Mouse (Mus musculus) liver, embryonic 16.5 days (tissue): ENCODE results near the gene Gm10256. TPM values are rescaled to one million over a fixed set of nuclear protein-coding genes. Genes with fewer than 3 reads are reported as not detected.
"Not testable (repeated sequence)": the region's sequence is repeated elsewhere in the genome, so short reads cannot be mapped to it uniquely, and the experiment has no call there.

ENCODE experiments used
- ATAC-seq: fragments of 200-750 bp; cut with Nextera tagmentation; 2 replicates; pipeline ENCODE4 v1.8.0; 2017; ENCODE audit warnings: low read depth, mild to moderate bottlenecking, moderate number of reproducible peaks, moderate library complexity
- H3K27ac ChIP-seq: fragments of 300-500 bp; sonication (generic); 2 replicates; pipeline ENCODE4 v1.5.1; 2014; ENCODE audit warnings: mild to moderate bottlenecking, low read length
- H3K27me3 ChIP-seq: fragments of 300-500 bp; sonication (generic); 2 replicates; pipeline ENCODE4 v1.6.1; 2014; ENCODE audit warnings: low read depth, low read length, mixed read lengths; ENCODE audit not compliant: control insufficient read depth, insufficient read depth
- H3K36me3 ChIP-seq: fragments of 300-500 bp; sonication (generic); 2 replicates; pipeline ENCODE4 v1.6.1; 2014; ENCODE audit warnings: mild to moderate bottlenecking; ENCODE audit not compliant: control insufficient read depth, insufficient read depth
- H3K4me1 ChIP-seq: fragments of 300-500 bp; sonication (generic); 2 replicates; pipeline ENCODE4 v1.6.1; 2014; ENCODE audit warnings: low read depth, low read length, mixed read lengths; ENCODE audit not compliant: control insufficient read depth
- H3K4me2 ChIP-seq: fragments of 300-500 bp; sonication (generic); 2 replicates; pipeline ENCODE4 v1.6.1; 2014; ENCODE audit warnings: low read depth, low read length, mixed read lengths
- H3K4me3 ChIP-seq: fragments of 300-500 bp; sonication (generic); 2 replicates; pipeline ENCODE4 v1.5.1; 2014; ENCODE audit warnings: low read depth, mild to moderate bottlenecking, low read length
- H3K9ac ChIP-seq: fragments of 300-500 bp; sonication (generic); 2 replicates; pipeline ENCODE4 v1.6.1; 2014; ENCODE audit warnings: low read depth, low read length
- H3K9me3 ChIP-seq: fragments of 300-500 bp; sonication (generic); replicated peaks from 2 replicates; pipeline ENCODE4 v1.6.1; 2016; ENCODE audit warnings: low read length; ENCODE audit not compliant: control insufficient read depth
- WGBS: fragments of 180-500 bp; shearing (Covaris S2); extraction: QIAGEN DNeasy Blood & Tissue Kit; methylation state at CpG from one replicate; pipeline ENCODE4 v1.1.7; 2014; ENCODE audit not compliant: insufficient replicate concordance; 5-methylcytosine and 5-hydroxymethylcytosine counted together
- polyA plus RNA-seq: library from polyadenylated mRNA; unstranded; fragments of >200 nt; fragmentation: Nextera tagmentation; extraction: Ambion mirVana; gene quantifications from 2 replicates; pipeline ENCODE4 v1.2.1, GENCODE M21; 2015

The Gm10256 gene
- polyA plus RNA-seq = not detected in 2 replicates

GRCm38 (mm10) chrY:2830380-2830779 lies at the start of gene Gm10256, which contains the start of gene Rbmy:
Gm10256 (plus strand) TSS chrY:2830699.
Rbmy (plus strand) TSS chrY:2830680.
- not testable (repeated sequence) for H3K4me3 ChIP-seq, H3K9me3 ChIP-seq, H3K27me3 ChIP-seq, H3K4me2 ChIP-seq, H3K36me3 ChIP-seq, H3K4me1 ChIP-seq, H3K9ac ChIP-seq, H3K27ac ChIP-seq, ATAC-seq
- WGBS = no CpG with 5 or more reads among the region's 9 CpGs

GRCm38 (mm10) chrY:2796105-2796504 lies 34.4 kb upstream of the Gm10256 start, which contains the start of gene Gm4064:
Gm4064 (minus strand) TSS chrY:2796205.
- WGBS = no CpG with 5 or more reads among the region's 8 CpGs
- H3K27me3 ChIP-seq, H3K4me1 ChIP-seq, ATAC-seq, H3K9me3 ChIP-seq, H3K4me2 ChIP-seq, H3K4me3 ChIP-seq, H3K27ac ChIP-seq, H3K36me3 ChIP-seq, H3K9ac ChIP-seq: not testable (repeated sequence)

- not testable (repeated sequence) for H3K9ac ChIP-seq, ATAC-seq, H3K4me1 ChIP-seq, H3K4me3 ChIP-seq, H3K9me3 ChIP-seq, H3K36me3 ChIP-seq, H3K27ac ChIP-seq, H3K27me3 ChIP-seq, H3K4me2 ChIP-seq
- no CpG with 5 or more reads among the region's 9 CpGs for WGBS
Observed at GRCm38 (mm10) chrY:2900689-2901088, 70.2 kb downstream of the Gm10256 start, which contains the start of gene Gm10352. Gm10352 (plus strand) TSS chrY:2900989.

Other genes with a start within 250 kb of the Gm10256 start
- not detected in 2 replicates for gene H2al2c, start 231.6 kb upstream of the Gm10256 start, polyA plus RNA-seq
- gene Sry, start 167.0 kb upstream of the Gm10256 start, polyA plus RNA-seq = not detected in 2 replicates
- gene H2al2b, start 110.0 kb upstream of the Gm10256 start, polyA plus RNA-seq = not detected in 2 replicates
- not detected in 2 replicates for gene Gm4064, start 34.5 kb upstream of the Gm10256 start, polyA plus RNA-seq
- not detected in 2 replicates for gene Rbmy, start within 50 bp of the Gm10256 start, polyA plus RNA-seq
- not detected in 2 replicates for gene Gm10352, start 70.3 kb downstream of the Gm10256 start, polyA plus RNA-seq
- not detected in 2 replicates for gene Gm29289, start 101.9 kb downstream of the Gm10256 start, polyA plus RNA-seq